Mouse (Mus musculus) heart, embryonic 11.5 days (tissue): Measurements from ENCODE around the gene Ano6. TPM values are rescaled to one million over a fixed set of nuclear protein-coding genes. Genes with fewer than 3 reads are reported as not detected.

ENCODE experiments used
- ATAC-seq: fragments of 200-750 bp; cut with Nextera tagmentation; replicated peaks from 2 replicates; pipeline ENCODE4 v1.8.0; 2017; ENCODE audit warnings: moderate library complexity; ENCODE audit not compliant: insufficient number of reproducible peaks, low FRiP score, low TSS enrichment
- H3K27ac ChIP-seq: fragments of 300-500 bp; sonication (generic); 2 replicates; pipeline ENCODE4 v1.5.1; 2014; ENCODE audit warnings: mild to moderate bottlenecking, low read depth, low read length
- H3K27me3 ChIP-seq: fragments of 300-500 bp; sonication (generic); 2 replicates; pipeline ENCODE4 v1.6.1; 2014; ENCODE audit warnings: mild to moderate bottlenecking, low read length, mixed read lengths; ENCODE audit not compliant: control insufficient read depth, insufficient read depth
- H3K36me3 ChIP-seq: fragments of 300-500 bp; sonication (generic); 2 replicates; pipeline ENCODE4 v1.6.1; 2014; ENCODE audit warnings: mild to moderate bottlenecking, low read length, moderate library complexity, mixed read lengths; ENCODE audit not compliant: control insufficient read depth, insufficient read depth
- H3K4me1 ChIP-seq: fragments of 300-500 bp; sonication (generic); 2 replicates; pipeline ENCODE4 v1.6.1; 2014; ENCODE audit warnings: low read length; ENCODE audit not compliant: control insufficient read depth, insufficient read depth
- H3K4me2 ChIP-seq: fragments of 300-500 bp; sonication (generic); 2 replicates; pipeline ENCODE4 v1.6.1; 2014; ENCODE audit warnings: mild to moderate bottlenecking, moderate library complexity
- H3K4me3 ChIP-seq: fragments of 300-500 bp; sonication (generic); 2 replicates; pipeline ENCODE4 v1.5.1; 2014; ENCODE audit warnings: low read depth, low read length
- H3K9ac ChIP-seq: fragments of 300-500 bp; sonication (generic); 2 replicates; pipeline ENCODE4 v1.6.1; 2014; ENCODE audit warnings: mild to moderate bottlenecking, low read depth, low read length, moderate library complexity
- H3K9me3 ChIP-seq: fragments of 300-500 bp; sonication (generic); replicated peaks from 2 replicates; pipeline ENCODE4 v1.6.1; 2016; ENCODE audit warnings: low read length; ENCODE audit not compliant: control insufficient read depth
- WGBS: fragments of 180-500 bp; shearing (Covaris S2); extraction: QIAGEN DNeasy Blood & Tissue Kit; methylation state at CpG from one replicate; pipeline ENCODE4 v1.1.7; 2014; ENCODE audit not compliant: insufficient replicate concordance; 5-methylcytosine and 5-hydroxymethylcytosine counted together
- polyA plus RNA-seq: library from polyadenylated mRNA; unstranded; fragments of >200 nt; fragmentation: Nextera tagmentation; extraction: Ambion mirVana; gene quantifications from 2 replicates; pipeline ENCODE4 v1.2.1, GENCODE M21; 2014

Gene Ano6
- polyA plus RNA-seq, 1 experiment from 2014 or later, result 40.9 TPM

DNA sequence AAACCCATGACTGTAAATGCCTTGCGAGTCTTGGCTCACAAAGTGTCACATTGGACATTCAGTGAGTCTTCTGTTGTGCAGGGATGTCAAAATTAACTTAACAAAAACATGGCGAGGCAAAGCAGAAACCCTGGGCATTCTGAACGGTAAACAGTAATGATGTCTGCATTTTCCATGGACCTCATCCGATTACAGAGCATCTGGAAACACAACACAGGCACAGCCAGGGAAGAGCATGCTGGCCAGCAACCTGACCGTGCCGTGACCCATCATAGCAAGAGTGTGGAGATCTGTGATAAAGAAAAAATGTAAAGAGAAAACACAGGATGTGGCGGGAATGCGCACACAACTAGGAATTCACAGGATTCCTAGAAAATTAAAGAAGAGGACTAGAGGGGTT, 84.1 kb downstream of the Ano6 start:
- Histone ChIP-seq H3K9me3 (no peaks in the 10 kb centered on the region), H3K4me2 (no peak overlapping the region), H3K4me3 (no peak overlapping the region), H3K9ac (no peak overlapping the region), H3K4me1 (peaks cover 25% of the 10 kb centered on the region), H3K36me3 (no peaks in the 10 kb centered on the region), H3K27ac (no peak overlapping the region), H3K27me3 (no peaks in the 10 kb centered on the region)
- 46% methylated on average over 8 of the region's 8 CpGs for WGBS
- no peak for ATAC-seq

DNA sequence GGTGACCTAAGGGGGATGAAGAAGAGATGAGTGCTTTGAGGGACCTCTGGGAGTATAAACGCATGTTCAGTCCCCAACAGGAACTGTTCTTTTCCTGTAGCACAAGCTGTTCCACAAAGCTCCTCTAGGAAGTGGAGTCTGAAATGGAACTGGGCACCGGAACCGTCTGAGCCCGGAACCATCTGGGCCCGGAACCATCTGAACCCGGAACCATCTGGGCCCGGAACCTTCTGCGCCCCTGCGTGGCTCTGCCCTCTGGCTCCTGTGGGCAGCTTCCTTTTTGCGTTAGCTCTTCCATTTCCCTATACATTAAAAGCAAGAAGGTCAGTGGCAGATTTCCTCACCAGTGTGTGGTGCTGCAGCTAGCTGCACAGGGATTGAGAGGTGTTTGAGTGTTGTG, 85.3 kb downstream of the Ano6 start:
- no peak for ATAC-seq
- peaks cover 36% of the 10 kb centered on the region for H3K4me1 ChIP-seq
- H3K4me2 ChIP-seq, result no peak overlapping the region
- H3K36me3 ChIP-seq, result no peaks in the 10 kb centered on the region
- no peak overlapping the region for H3K27ac ChIP-seq
- WGBS, result 86% methylated on average over 10 of the region's 10 CpGs
- no peaks in the 10 kb centered on the region for H3K27me3 ChIP-seq
- H3K9me3 ChIP-seq, result no peaks in the 10 kb centered on the region
- no peak overlapping the region for H3K9ac ChIP-seq
- H3K4me3 ChIP-seq, result no peak overlapping the region

DNA sequence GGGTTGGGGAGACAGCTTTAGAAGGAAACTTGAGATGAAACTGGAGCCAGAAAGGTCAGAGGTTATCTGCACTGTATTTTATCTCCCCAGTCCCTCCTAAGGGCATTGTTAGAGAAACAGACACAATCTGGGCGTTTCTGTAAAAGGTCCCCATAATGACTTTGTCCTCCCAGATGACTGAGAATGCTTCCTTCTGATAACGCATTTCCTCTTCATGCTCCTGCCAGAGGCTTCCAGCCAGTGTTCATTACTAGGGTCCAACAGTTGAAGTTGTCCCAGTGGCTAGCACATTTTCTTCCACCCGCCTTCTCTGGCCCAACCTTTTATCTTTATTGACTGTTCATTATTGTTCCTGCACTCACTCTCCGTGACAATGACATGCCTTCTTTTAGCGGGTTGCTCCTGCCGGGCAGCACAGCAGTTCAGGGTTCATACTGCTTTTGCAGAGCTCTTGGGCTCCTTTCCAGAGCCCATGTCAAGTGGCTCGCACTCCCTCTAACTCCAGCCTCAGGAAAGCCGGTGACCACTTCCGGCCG, 90.0 kb downstream of the Ano6 start:
- Histone ChIP-seq H3K4me2 (0 out of 2 replicates have a peak overlapping the region, but pooled peaks have one; percentile 17), H3K36me3 (no peaks in the 10 kb centered on the region), H3K4me1 (peaks cover 32% of the 10 kb centered on the region), H3K4me3 (no peak overlapping the region), H3K9ac (no peak overlapping the region), H3K9me3 (no peaks in the 10 kb centered on the region), H3K27me3 (no peaks in the 10 kb centered on the region), H3K27ac (peak overlapping the region; percentile 54)
- peak; percentile 58 for ATAC-seq
- WGBS, result 10% methylated on average over 10 of the region's 10 CpGs

DNA sequence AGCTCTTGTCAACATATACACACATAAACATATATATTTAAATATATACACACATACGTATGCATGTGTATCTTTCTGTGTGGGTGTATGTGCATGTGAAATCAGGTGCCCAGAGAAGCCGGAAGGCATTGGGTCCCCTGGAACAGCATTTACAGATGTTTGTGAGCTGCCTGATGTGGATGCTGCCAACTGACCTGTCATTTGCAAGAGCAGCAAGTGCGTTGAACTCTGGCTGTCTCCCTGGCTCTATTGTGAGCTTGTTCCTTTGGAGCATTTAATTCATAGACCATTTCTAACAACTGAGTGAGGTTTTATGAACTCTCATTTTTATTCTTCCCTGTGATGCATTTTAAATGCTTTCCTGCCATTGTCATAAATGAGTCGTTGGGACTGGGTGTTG, 91.8 kb downstream of the Ano6 start:
- Histone ChIP-seq H3K4me1 (peaks cover 49% of the 10 kb centered on the region), H3K4me2 (no peak overlapping the region), H3K27me3 (no peaks in the 10 kb centered on the region), H3K9ac (no peak overlapping the region), H3K9me3 (no peaks in the 10 kb centered on the region), H3K36me3 (no peaks in the 10 kb centered on the region), H3K4me3 (no peak overlapping the region), H3K27ac (no peak overlapping the region)
- 84% methylated on average over 4 of the region's 4 CpGs for WGBS
- ATAC-seq, result no peak

DNA sequence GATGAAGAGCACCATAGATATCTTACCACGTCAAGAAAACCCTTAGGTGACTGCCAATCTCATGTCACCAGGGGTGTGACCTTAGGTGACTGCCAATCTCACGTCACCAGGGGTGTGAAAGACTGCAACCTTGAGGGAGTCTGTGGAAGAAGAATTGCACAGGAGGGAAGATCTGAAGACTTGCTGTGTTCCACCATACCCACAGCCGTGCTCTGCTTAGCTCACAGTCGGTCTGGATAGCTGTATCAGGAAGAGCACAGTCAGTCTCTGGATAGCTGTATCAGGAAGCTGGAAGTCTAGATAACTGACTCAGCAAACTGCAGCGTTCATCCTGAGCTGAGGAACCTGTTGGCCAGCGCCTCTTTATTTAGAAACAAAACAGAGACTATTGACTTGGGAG, 92.9 kb downstream of the Ano6 start:
- Histone ChIP-seq H3K36me3 (no peaks in the 10 kb centered on the region), H3K4me3 (no peak overlapping the region), H3K4me2 (0 out of 2 replicates have a peak overlapping the region, but pooled peaks have one; percentile 16), H3K9me3 (no peaks in the 10 kb centered on the region), H3K27ac (peak overlapping the region; percentile 77), H3K9ac (no peak overlapping the region), H3K27me3 (no peaks in the 10 kb centered on the region), H3K4me1 (peaks cover 59% of the 10 kb centered on the region)
- ATAC-seq, result peak; percentile 85
- 20% methylated on average over 6 of the region's 6 CpGs for WGBS

DNA sequence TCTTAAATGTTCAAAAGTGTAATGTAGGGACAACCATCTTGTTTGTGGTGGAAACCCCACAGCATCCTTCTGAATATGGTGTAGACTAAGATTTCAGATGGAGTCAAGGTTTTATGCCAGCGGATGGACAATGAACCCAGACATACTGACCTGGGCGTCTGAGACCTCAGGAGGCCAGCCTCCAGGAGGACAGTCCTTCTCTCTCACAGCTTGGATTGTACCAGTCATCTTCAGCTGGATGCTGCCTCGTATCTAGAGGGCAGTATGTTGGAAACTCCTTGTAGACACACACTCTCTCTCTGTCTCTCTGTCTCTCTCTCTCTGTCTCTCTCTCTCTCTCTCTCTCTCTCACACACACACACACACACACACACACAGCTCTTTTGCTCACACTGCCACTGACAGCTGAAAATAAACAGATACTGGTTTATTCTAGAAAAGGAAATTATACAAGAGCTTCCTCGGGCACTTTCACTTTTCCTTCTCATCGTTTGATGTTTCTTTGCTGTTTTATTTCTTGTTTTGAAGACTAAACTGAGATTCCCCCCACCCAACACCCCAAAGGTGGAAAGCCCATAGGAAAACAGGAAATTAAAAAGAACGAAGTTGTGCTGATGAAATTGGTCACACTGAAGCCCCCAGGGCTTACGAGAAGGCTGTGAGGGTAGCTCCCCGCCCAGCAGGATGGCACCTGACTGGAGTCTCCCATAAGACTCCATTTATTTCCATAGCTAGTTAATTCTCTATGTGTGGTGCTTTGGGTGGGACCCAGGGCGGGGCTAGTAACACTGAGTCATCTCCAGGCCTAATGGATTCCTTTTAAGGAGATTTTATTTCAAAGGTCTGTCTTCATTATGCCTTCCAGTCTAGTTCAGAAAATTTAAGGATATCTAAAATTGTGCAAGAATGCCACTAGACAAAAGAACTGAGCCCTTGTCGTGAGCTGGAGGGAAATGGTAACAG, 94.3 kb downstream of the Ano6 start:
- Histone ChIP-seq H3K36me3 (no peaks in the 10 kb centered on the region), H3K27me3 (no peaks in the 10 kb centered on the region), H3K4me1 (peaks cover 60% of the 10 kb centered on the region), H3K4me3 (no peak overlapping the region), H3K9me3 (no peaks in the 10 kb centered on the region), H3K4me2 (peak overlapping the region; percentile 11; the same call in 1 of the 2 replicates), H3K9ac (no peak overlapping the region), H3K27ac (peak overlapping the region; percentile 35; the same call in 1 of the 2 replicates)
- ATAC-seq, result no peak
- 77% methylated on average over 10 of the region's 10 CpGs for WGBS

DNA sequence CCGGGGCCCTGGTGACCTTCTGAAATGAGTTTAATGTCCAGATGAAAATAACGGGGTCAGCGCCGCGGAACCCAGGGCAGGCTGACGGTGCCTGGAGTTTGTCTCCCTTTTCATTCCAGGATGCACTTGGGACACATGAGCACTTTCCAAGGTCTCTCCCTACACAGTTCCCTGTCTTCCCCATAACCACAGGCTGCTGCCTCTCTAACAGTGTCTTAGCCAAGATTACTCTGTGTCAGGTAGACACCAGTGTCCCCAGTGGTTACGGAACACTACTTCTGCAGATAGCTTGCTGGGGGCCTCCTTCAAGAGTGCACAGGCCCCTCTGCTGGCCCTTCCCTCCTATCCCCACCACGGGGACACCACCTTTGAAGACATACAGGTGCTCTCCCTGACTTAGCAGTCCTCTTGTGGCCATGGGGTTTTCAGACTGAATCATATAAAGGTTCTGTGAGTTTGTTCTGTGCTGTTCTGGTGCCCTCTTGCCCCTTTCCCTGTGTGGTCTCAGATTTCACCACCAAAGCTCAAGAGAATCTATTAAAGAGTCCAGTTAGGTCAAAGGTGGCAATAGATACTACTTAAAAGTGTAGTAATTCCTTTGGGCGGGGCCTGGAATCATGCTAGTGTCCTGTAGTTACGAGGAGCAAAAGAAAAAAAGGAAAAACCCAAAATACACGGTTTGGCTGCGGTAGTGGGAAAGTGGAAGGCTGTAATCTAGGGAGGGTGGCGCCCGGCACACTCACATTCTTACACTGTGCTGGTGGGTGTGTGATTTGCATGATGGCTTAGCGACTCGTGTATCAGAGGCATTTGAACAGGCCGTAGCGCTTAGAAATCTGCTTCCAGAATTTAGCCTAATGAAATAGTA, 95.5 kb downstream of the Ano6 start:
- ATAC-seq, result no peak
- H3K9ac ChIP-seq, result no peak overlapping the region
- 60% methylated on average over 18 of the region's 18 CpGs for WGBS
- peaks cover 49% of the 10 kb centered on the region for H3K4me1 ChIP-seq
- no peak overlapping the region for H3K4me3 ChIP-seq
- H3K9me3 ChIP-seq, result no peaks in the 10 kb centered on the region
- no peak overlapping the region for H3K4me2 ChIP-seq
- 0 out of 2 replicates have a peak overlapping the region, but pooled peaks have one; percentile 50 for H3K27ac ChIP-seq
- no peaks in the 10 kb centered on the region for H3K36me3 ChIP-seq
- H3K27me3 ChIP-seq, result no peaks in the 10 kb centered on the region

DNA sequence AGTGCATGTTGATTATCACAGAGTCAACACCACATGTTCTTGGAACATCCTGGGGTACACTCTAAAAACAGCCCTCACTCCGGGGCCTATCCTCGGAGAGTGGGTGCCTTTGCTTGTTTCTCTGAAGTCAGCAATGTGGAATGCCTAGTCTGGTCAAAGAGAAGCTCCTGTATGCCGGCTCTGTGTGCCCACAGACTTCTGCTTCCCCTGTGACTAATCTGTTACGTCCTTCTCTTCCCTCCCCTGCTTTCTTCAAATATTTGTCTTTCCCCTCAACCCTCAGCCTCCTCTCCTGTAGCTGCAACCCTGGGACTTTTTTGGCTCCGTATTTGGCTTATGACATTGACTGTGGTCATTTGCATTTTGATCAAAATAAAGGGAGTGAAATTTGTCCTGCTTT, 96.7 kb downstream of the Ano6 start:
- H3K36me3 ChIP-seq, result no peaks in the 10 kb centered on the region
- H3K27me3 ChIP-seq, result no peaks in the 10 kb centered on the region
- ATAC-seq, result no peak
- H3K9me3 ChIP-seq, result no peaks in the 10 kb centered on the region
- WGBS, result 22% methylated on average over 5 of the region's 5 CpGs
- peak overlapping the region; percentile 68 for H3K27ac ChIP-seq
- no peak overlapping the region for H3K9ac ChIP-seq
- H3K4me1 ChIP-seq, result peaks cover 44% of the 10 kb centered on the region
- H3K4me3 ChIP-seq, result no peak overlapping the region
- H3K4me2 ChIP-seq, result no peak overlapping the region
